Mouse (Mus musculus) neural tube, embryonic 12.5 days (tissue): ENCODE data around the gene Aven. TPM values are rescaled to one million over a fixed set of nuclear protein-coding genes. Genes with fewer than 3 reads are reported as not detected.

Experiments
- ATAC-seq: fragments of 200-750 bp; cut with Nextera tagmentation; 2 replicates; pipeline ENCODE4 v1.8.0; 2017; ENCODE audit warnings: low read depth, mild to moderate bottlenecking, moderate TSS enrichment, moderate library complexity; ENCODE audit not compliant: low FRiP score
- H3K27ac ChIP-seq: fragments of 300-500 bp; sonication (generic); 2 replicates; pipeline ENCODE4 v1.5.1; 2016
- H3K27me3 ChIP-seq: fragments of 300-500 bp; sonication (generic); replicated peaks from 2 replicates; pipeline ENCODE4 v1.6.1; 2016; ENCODE audit warnings: mild to moderate bottlenecking
- H3K36me3 ChIP-seq: fragments of 300-500 bp; sonication (generic); 2 replicates; pipeline ENCODE4 v1.6.1; 2016; ENCODE audit warnings: mild to moderate bottlenecking
- H3K4me1 ChIP-seq: fragments of 300-500 bp; sonication (generic); 2 replicates; pipeline ENCODE4 v1.6.1; 2016
- H3K4me2 ChIP-seq: fragments of 300-500 bp; sonication (generic); replicated peaks from 2 replicates; pipeline ENCODE4 v1.6.1; 2016; ENCODE audit warnings: mild to moderate bottlenecking
- H3K4me3 ChIP-seq: fragments of 300-500 bp; sonication (generic); 2 replicates; pipeline ENCODE4 v1.5.1; 2016
- H3K9ac ChIP-seq: fragments of 300-500 bp; sonication (generic); 2 replicates; pipeline ENCODE4 v1.6.1; 2016; ENCODE audit warnings: mild to moderate bottlenecking
- H3K9me3 ChIP-seq: fragments of 300-500 bp; sonication (generic); 2 replicates; pipeline ENCODE4 v1.6.1; 2016; ENCODE audit warnings: mild to moderate bottlenecking
- WGBS: fragments of 180-500 bp; shearing (Covaris S2); methylation state at CpG from one replicate; pipeline ENCODE4 v1.1.7; 2016; 5-methylcytosine and 5-hydroxymethylcytosine counted together
- polyA plus RNA-seq: library from polyadenylated mRNA; unstranded; fragments of >200 nt; fragmentation: Nextera tagmentation; extraction: Ambion mirVana; gene quantifications from 2 replicates; pipeline ENCODE4 v1.2.1, GENCODE M21; 2016

The Aven gene
- polyA plus RNA-seq, 1 experiment from 2014 or later: 10.7 TPM

- Histone ChIP-seq H3K4me2 (peak overlapping the region; percentile 72), H3K4me3 (peak overlapping the region; percentile 71), H3K9me3 (no peaks in the 10 kb centered on the region), H3K27ac (no peak overlapping the region), H3K27me3 (no peaks in the 10 kb centered on the region), H3K36me3 (no peaks in the 10 kb centered on the region), H3K4me1 (peaks cover 16% of the 10 kb centered on the region; the same call in 1 of the 2 replicates), H3K9ac (peak overlapping the region; percentile 94)
- 49% methylated on average over 11 of the region's 11 CpGs for WGBS
- ATAC-seq: peak; percentile 21
Measured at GRCm38 (mm10) chr2:112493539-112494260, 936 bp downstream of the Aven start.

- no peak for ATAC-seq
- Histone ChIP-seq H3K36me3 (no peaks in the 10 kb centered on the region), H3K9ac (no peak overlapping the region), H3K4me3 (no peak overlapping the region), H3K4me2 (no peak overlapping the region), H3K4me1 (peaks cover 5% of the 10 kb centered on the region; the same call in 1 of the 2 replicates), H3K27me3 (no peaks in the 10 kb centered on the region), H3K9me3 (no peaks in the 10 kb centered on the region), H3K27ac (no peak overlapping the region)
- 69% methylated on average over 7 of the region's 7 CpGs for WGBS
Measured at GRCm38 (mm10) chr2:112497851-112498250, 5.1 kb downstream of the Aven start.

GRCm38 (mm10) chr2:112501209-112501608, 8.4 kb downstream of the Aven start:
- no peaks in the 10 kb centered on the region for H3K4me1 ChIP-seq
- H3K4me2 ChIP-seq: no peak overlapping the region
- H3K27me3 ChIP-seq: no peaks in the 10 kb centered on the region
- H3K4me3 ChIP-seq: no peak overlapping the region
- WGBS: 4% methylated on average over 6 of the region's 6 CpGs
- no peak overlapping the region for H3K9ac ChIP-seq
- no peaks in the 10 kb centered on the region for H3K9me3 ChIP-seq
- no peaks in the 10 kb centered on the region for H3K36me3 ChIP-seq
- H3K27ac ChIP-seq: no peak overlapping the region
- peak; percentile 95 for ATAC-seq

- no peak overlapping the region for H3K4me2 ChIP-seq
- no peaks in the 10 kb centered on the region for H3K36me3 ChIP-seq
- 90% methylated on average over 6 of the region's 6 CpGs for WGBS
- H3K9ac ChIP-seq: no peak overlapping the region
- H3K27ac ChIP-seq: no peak overlapping the region
- no peaks in the 10 kb centered on the region for H3K4me1 ChIP-seq
- ATAC-seq: no peak
- H3K9me3 ChIP-seq: no peaks in the 10 kb centered on the region
- no peaks in the 10 kb centered on the region for H3K27me3 ChIP-seq
- no peak overlapping the region for H3K4me3 ChIP-seq
Measured at GRCm38 (mm10) chr2:112503978-112504377, 11.2 kb downstream of the Aven start.

GRCm38 (mm10) chr2:112506841-112507435, 14.2 kb downstream of the Aven start:
- ATAC-seq: no peak
- Histone ChIP-seq H3K9me3 (no peaks in the 10 kb centered on the region), H3K4me2 (no peak overlapping the region), H3K4me3 (no peak overlapping the region), H3K36me3 (no peaks in the 10 kb centered on the region), H3K27me3 (no peaks in the 10 kb centered on the region), H3K4me1 (no peaks in the 10 kb centered on the region), H3K27ac (no peak overlapping the region), H3K9ac (no peak overlapping the region)
- 83% methylated on average over 5 of the region's 5 CpGs for WGBS

- Histone ChIP-seq H3K27me3 (no peaks in the 10 kb centered on the region), H3K4me1 (no peaks in the 10 kb centered on the region), H3K9me3 (no peaks in the 10 kb centered on the region), H3K27ac (no peak overlapping the region), H3K9ac (no peak overlapping the region), H3K4me2 (no peak overlapping the region), H3K4me3 (no peak overlapping the region), H3K36me3 (no peaks in the 10 kb centered on the region)
- ATAC-seq: no peak
- 89% methylated on average over 1 of the region's 1 CpGs for WGBS
Measured at GRCm38 (mm10) chr2:112507444-112507843, 14.7 kb downstream of the Aven start.

GRCm38 (mm10) chr2:112510140-112510539, 17.4 kb downstream of the Aven start:
- H3K36me3 ChIP-seq: no peaks in the 10 kb centered on the region
- no peak overlapping the region for H3K9ac ChIP-seq
- no peak for ATAC-seq
- no peak overlapping the region for H3K4me2 ChIP-seq
- no peaks in the 10 kb centered on the region for H3K4me1 ChIP-seq
- H3K27ac ChIP-seq: no peak overlapping the region
- no peak overlapping the region for H3K4me3 ChIP-seq
- no peaks in the 10 kb centered on the region for H3K9me3 ChIP-seq
- 88% methylated on average over 4 of the region's 4 CpGs for WGBS
- no peaks in the 10 kb centered on the region for H3K27me3 ChIP-seq

GRCm38 (mm10) chr2:112513036-112513435, 20.3 kb downstream of the Aven start:
- no peak overlapping the region for H3K4me3 ChIP-seq
- 0 out of 2 replicates have a peak, but pooled peaks have one; percentile 29 for ATAC-seq
- no peak overlapping the region for H3K4me2 ChIP-seq
- no peaks in the 10 kb centered on the region for H3K36me3 ChIP-seq
- H3K4me1 ChIP-seq: no peaks in the 10 kb centered on the region
- H3K27ac ChIP-seq: no peak overlapping the region
- H3K9ac ChIP-seq: no peak overlapping the region
- H3K27me3 ChIP-seq: no peaks in the 10 kb centered on the region
- 100% methylated on average over 1 of the region's 1 CpGs for WGBS
- no peaks in the 10 kb centered on the region for H3K9me3 ChIP-seq

- ATAC-seq: no peak
- Histone ChIP-seq H3K9ac (no peak overlapping the region), H3K4me2 (no peak overlapping the region), H3K27me3 (no peaks in the 10 kb centered on the region), H3K36me3 (no peaks in the 10 kb centered on the region), H3K4me1 (no peaks in the 10 kb centered on the region), H3K27ac (no peak overlapping the region), H3K9me3 (no peaks in the 10 kb centered on the region), H3K4me3 (no peak overlapping the region)
- WGBS: 96% methylated on average over 3 of the region's 3 CpGs
Measured at GRCm38 (mm10) chr2:112516728-112517127, 24.0 kb downstream of the Aven start.

- Histone ChIP-seq H3K27ac (no peak overlapping the region), H3K9me3 (no peaks in the 10 kb centered on the region), H3K36me3 (no peaks in the 10 kb centered on the region), H3K9ac (no peak overlapping the region), H3K4me2 (no peak overlapping the region), H3K27me3 (no peaks in the 10 kb centered on the region), H3K4me3 (no peak overlapping the region), H3K4me1 (no peaks in the 10 kb centered on the region)
- 95% methylated on average over 3 of the region's 3 CpGs for WGBS
- ATAC-seq: no peak
Measured at GRCm38 (mm10) chr2:112517218-112517617, 24.5 kb downstream of the Aven start.

- H3K4me2 ChIP-seq: no peak overlapping the region
- H3K4me1 ChIP-seq: no peaks in the 10 kb centered on the region
- no peak for ATAC-seq
- H3K27ac ChIP-seq: no peak overlapping the region
- no peaks in the 10 kb centered on the region for H3K27me3 ChIP-seq
- no peak overlapping the region for H3K4me3 ChIP-seq
- H3K36me3 ChIP-seq: no peaks in the 10 kb centered on the region
- H3K9ac ChIP-seq: no peak overlapping the region
- no peaks in the 10 kb centered on the region for H3K9me3 ChIP-seq
Measured at GRCm38 (mm10) chr2:112518541-112518940, 25.8 kb downstream of the Aven start.

GRCm38 (mm10) chr2:112520526-112521482, 28.0 kb downstream of the Aven start:
- Histone ChIP-seq H3K4me3 (no peak overlapping the region), H3K9me3 (no peaks in the 10 kb centered on the region), H3K9ac (no peak overlapping the region), H3K27me3 (no peaks in the 10 kb centered on the region), H3K4me1 (no peaks in the 10 kb centered on the region), H3K36me3 (no peaks in the 10 kb centered on the region), H3K4me2 (no peak overlapping the region), H3K27ac (no peak overlapping the region)
- WGBS: 92% methylated on average over 4 of the region's 4 CpGs
- no peak for ATAC-seq
